Mouse (Mus musculus): ENCODE data around the gene Atad2b. TPM values are rescaled to one million over a fixed set of nuclear protein-coding genes. Genes with fewer than 3 reads are reported as not detected.
"Not testable (repeated sequence)": the region's sequence is repeated elsewhere in the genome, so short reads cannot be mapped to it uniquely, and the experiment has no call there.

Atad2b gene
- total and polyA plus RNA-seq, 3 experiments: 9.9 to 44.3 (median 15.3) TPM

GRCm38 (mm10) chr12:4908391-4908790 is 8.8 kb upstream of the Atad2b start:
- no peak for TF ChIP-seq CHD2 (IDR thresholded peaks at IDR 0.05; ENCODE audit: low read length)
- no peak for TF ChIP-seq MXI1 (IDR thresholded peaks at IDR 0.05; ENCODE audit: low read depth, low read length)
- no peak for TF ChIP-seq POLR2AphosphoS5 (IDR thresholded peaks at IDR 0.05; ENCODE audit: borderline replicate concordance, low read depth, low read length)
- TF ChIP-seq POLR2A (IDR thresholded peaks at IDR 0.05; ENCODE audit: control insufficient read depth in 1 of 2, insufficient read depth in 1 of 2, low read depth in 1 of 2, low read length in 2 of 2, poor library complexity in 1 of 2): no peak
- TF ChIP-seq CHD1 (IDR thresholded peaks at IDR 0.05; ENCODE audit: low read depth, low read length): no peak
- TF ChIP-seq BHLHE40 (IDR thresholded peaks at IDR 0.05; ENCODE audit: borderline replicate concordance, low read depth, low read length): no peak
- no peak for TF ChIP-seq ZNF384 (IDR thresholded peaks at IDR 0.05; ENCODE audit: low read depth, low read length)
- no peak for TF ChIP-seq MAX (IDR thresholded peaks at IDR 0.05; ENCODE audit: low read length)
- TF ChIP-seq ZC3H11A (IDR thresholded peaks at IDR 0.05; ENCODE audit: low read depth, low read length): no peak
- no peak for TF ChIP-seq GATA1 (IDR thresholded peaks at IDR 0.05; ENCODE audit: low read depth, low read length)
- no peak for TF ChIP-seq MYC (IDR thresholded peaks at IDR 0.05; ENCODE audit: low read depth, low read length)
- TF ChIP-seq ZMIZ1 (IDR thresholded peaks at IDR 0.05; ENCODE audit: low read depth, low read length): no peak
- H3K36me3 ChIP-seq (ENCODE audit: control insufficient read depth in 1 of 2, insufficient read depth in 2 of 2, low read length in 2 of 2): peaks cover 2 to 8% of the 10 kb centered on the region in 2 experiments; a peak in 2 of 4 replicates
- no peaks in the 10 kb centered on the region for H3K27me3 ChIP-seq (ENCODE audit: control insufficient read depth in 1 of 2, insufficient read depth in 2 of 2, low read length in 2 of 2)
- DNase-seq (ENCODE audit: low read depth, low spot score): no peak
- no peak overlapping the region for H3K27ac ChIP-seq (ENCODE audit: control insufficient read depth, low read depth, low read length)
- H3K4me3 ChIP-seq (ENCODE audit: control insufficient read depth in 1 of 2, insufficient read depth in 1 of 2, low read depth in 2 of 2, low read length in 2 of 2): peak overlapping the region; percentile 76 to 79; a peak in 1 of 4 replicates
- peaks cover 16% of the 10 kb centered on the region for H3K79me2 ChIP-seq (ENCODE audit: control insufficient read depth, insufficient read depth, low read length, poor library complexity)
- H3K9ac ChIP-seq (ENCODE audit: control insufficient read depth, low read depth, low read length, poor library complexity, severe bottlenecking): no peak overlapping the region
- H3K4me1 ChIP-seq (ENCODE audit: control insufficient read depth in 1 of 2, insufficient read depth in 2 of 2, low read length in 2 of 2): peaks cover 4 to 9% of the 10 kb centered on the region in 2 experiments; a peak in 3 of 4 replicates
- H3K9me3 ChIP-seq (replicated peaks; ENCODE audit: insufficient read depth, low read length): no peaks in the 10 kb centered on the region

GRCm38 (mm10) chr12:4910496-4910895 is 6.7 kb upstream of the Atad2b start:
- DNase-seq (ENCODE audit: low read depth, low spot score); H3K9me3 ChIP-seq (replicated peaks; ENCODE audit: insufficient read depth, low read length); H3K9ac ChIP-seq (ENCODE audit: control insufficient read depth, low read depth, low read length, poor library complexity, severe bottlenecking); H3K4me1 ChIP-seq (ENCODE audit: control insufficient read depth in 1 of 2, insufficient read depth in 2 of 2, low read length in 2 of 2); H3K27ac ChIP-seq (ENCODE audit: control insufficient read depth, low read depth, low read length); H3K4me3 ChIP-seq (ENCODE audit: control insufficient read depth in 1 of 2, insufficient read depth in 1 of 2, low read depth in 2 of 2, low read length in 2 of 2); H3K27me3 ChIP-seq (ENCODE audit: control insufficient read depth in 1 of 2, insufficient read depth in 2 of 2, low read length in 2 of 2); H3K36me3 ChIP-seq (ENCODE audit: control insufficient read depth in 1 of 2, insufficient read depth in 2 of 2, low read length in 2 of 2): not testable (repeated sequence)
- H3K79me2 ChIP-seq (ENCODE audit: control insufficient read depth, insufficient read depth, low read length, poor library complexity): peaks cover 10% of the 10 kb centered on the region

GRCm38 (mm10) chr12:4911716-4912115 is 5.4 kb upstream of the Atad2b start:
- H3K9ac ChIP-seq (ENCODE audit: control insufficient read depth, low read depth, low read length, poor library complexity, severe bottlenecking): no peak overlapping the region
- no peak overlapping the region for H3K4me3 ChIP-seq (ENCODE audit: control insufficient read depth in 1 of 2, insufficient read depth in 1 of 2, low read depth in 2 of 2, low read length in 2 of 2)
- peaks cover 6% of the 10 kb centered on the region for H3K79me2 ChIP-seq (ENCODE audit: control insufficient read depth, insufficient read depth, low read length, poor library complexity)
- no peaks in the 10 kb centered on the region for H3K27me3 ChIP-seq (ENCODE audit: control insufficient read depth in 1 of 2, insufficient read depth in 2 of 2, low read length in 2 of 2)
- H3K36me3 ChIP-seq (ENCODE audit: control insufficient read depth in 1 of 2, insufficient read depth in 2 of 2, low read length in 2 of 2): peaks cover 0 to 2% of the 10 kb centered on the region in 2 experiments; a peak in 1 of 4 replicates
- TF ChIP-seq RCOR1 (IDR thresholded peaks at IDR 0.05; ENCODE audit: low read depth, low read length) (no peak), TAL1 (IDR thresholded peaks at IDR 0.05; ENCODE audit: low read length) (no peak), MXI1 (IDR thresholded peaks at IDR 0.05; ENCODE audit: low read depth, low read length) (no peak), ELF1 (IDR thresholded peaks at IDR 0.05; ENCODE audit: low read depth, low read length) (no peak), ZMIZ1 (IDR thresholded peaks at IDR 0.05; ENCODE audit: low read depth, low read length) (no peak)
- no peak for DNase-seq (ENCODE audit: low read depth, low spot score)
- peaks cover 0 to 5% of the 10 kb centered on the region in 2 experiments; a peak in 2 of 4 replicates for H3K4me1 ChIP-seq (ENCODE audit: control insufficient read depth in 1 of 2, insufficient read depth in 2 of 2, low read length in 2 of 2)
- no peaks in the 10 kb centered on the region for H3K9me3 ChIP-seq (replicated peaks; ENCODE audit: insufficient read depth, low read length)
- H3K27ac ChIP-seq (ENCODE audit: control insufficient read depth, low read depth, low read length): no peak overlapping the region
